Mouse (Mus musculus): Measurements from ENCODE around the gene A730015C16Rik.

GRCm38 (mm10) chr4:108887456-108887855 lies 39.0 kb upstream of the A730015C16Rik start:
- TF ChIP-seq POLR2A (IDR thresholded peaks at IDR 0.05; ENCODE audit: extremely low read depth, insufficient read depth, low read length) (no peak), CTCF (IDR thresholded peaks at IDR 0.05; ENCODE audit: low read depth, low read length) (no peak)
